Mouse (Mus musculus): ENCODE measurements around the gene Il10rb. TPM values are rescaled to one million over a fixed set of nuclear protein-coding genes. Genes with fewer than 3 reads are reported as not detected.

The Il10rb gene
- polyA plus RNA-seq, 1 experiment from 2014 or later, result 52.3 TPM

DNA sequence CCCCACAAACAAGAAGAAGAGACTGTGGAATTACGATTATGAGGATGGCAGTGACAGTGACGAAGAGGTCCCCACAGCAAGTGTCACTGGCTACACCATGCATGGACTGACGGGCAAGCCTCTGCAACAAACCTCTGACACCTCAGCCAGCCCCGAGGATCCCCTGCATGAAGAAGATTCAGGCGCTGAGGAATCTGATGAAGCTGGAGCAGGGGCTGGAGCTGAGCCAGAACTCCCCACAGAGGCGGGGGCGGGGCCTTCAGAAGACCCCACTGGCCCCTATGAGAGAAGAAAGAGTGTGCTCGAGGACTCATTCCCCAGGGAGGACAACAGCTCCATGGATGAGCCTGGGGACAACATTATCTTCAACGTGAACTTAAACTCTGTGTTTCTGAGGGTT lies 2.2 kb upstream of the Il10rb start:
- H3K27me3 ChIP-seq (ENCODE audit: control insufficient read depth, insufficient read depth, low read length), result no peaks in the 10 kb centered on the region
- no peak overlapping the region for H3K4me3 ChIP-seq (ENCODE audit: low read depth, low read length)
- H3K27ac ChIP-seq (replicated peaks), result no peak overlapping the region
- DNase-seq (ENCODE audit: low spot score), result no peak
- H3K4me1 ChIP-seq (replicated peaks; ENCODE audit: control insufficient read depth, insufficient read depth), result no peaks in the 10 kb centered on the region
- ATAC-seq (ENCODE audit: low FRiP score, low TSS enrichment), result no peak
- H3K36me3 ChIP-seq (ENCODE audit: control insufficient read depth, insufficient read depth, low read length), result no peaks in the 10 kb centered on the region
- H3K9me3 ChIP-seq (ENCODE audit: control insufficient read depth, low read length), result no peaks in the 10 kb centered on the region
- TF ChIP-seq CTCF (IDR thresholded peaks at IDR 0.05; ENCODE audit: low read depth), result no peak
- H3K9ac ChIP-seq (ENCODE audit: low read length), result no peak overlapping the region
- 80% methylated on average over 9 of the region's 9 CpGs for WGBS
- no peak overlapping the region for H3K4me2 ChIP-seq (replicated peaks; ENCODE audit: low read depth)

DNA sequence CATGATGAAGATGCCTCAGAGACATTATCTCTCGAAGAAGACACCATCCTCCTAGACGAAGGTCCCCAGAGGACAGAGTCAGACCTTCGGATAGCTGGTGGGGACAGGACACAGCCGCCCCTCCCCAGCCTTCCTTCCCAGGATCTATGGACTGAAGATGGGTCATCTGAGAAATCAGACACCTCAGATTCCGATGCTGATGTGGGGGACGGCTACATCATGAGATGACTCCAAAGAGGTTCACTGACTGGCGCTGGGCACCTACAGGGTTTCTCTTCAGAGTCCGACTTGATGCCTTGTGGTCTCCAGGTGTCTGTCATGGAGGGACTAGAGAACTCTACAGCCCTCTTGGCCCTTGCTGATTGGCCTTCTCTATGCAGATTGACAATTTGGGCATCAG lies 1.8 kb upstream of the Il10rb start:
- Histone ChIP-seq H3K27ac (replicated peaks) (no peak overlapping the region), H3K4me1 (replicated peaks; ENCODE audit: control insufficient read depth, insufficient read depth) (no peaks in the 10 kb centered on the region), H3K9ac (ENCODE audit: low read length) (no peak overlapping the region), H3K9me3 (ENCODE audit: control insufficient read depth, low read length) (no peaks in the 10 kb centered on the region), H3K36me3 (ENCODE audit: control insufficient read depth, insufficient read depth, low read length) (no peaks in the 10 kb centered on the region), H3K27me3 (ENCODE audit: control insufficient read depth, insufficient read depth, low read length) (no peaks in the 10 kb centered on the region), H3K4me3 (ENCODE audit: low read depth, low read length) (no peak overlapping the region), H3K4me2 (replicated peaks; ENCODE audit: low read depth) (no peak overlapping the region)
- 91% methylated on average over 8 of the region's 8 CpGs for WGBS
- TF ChIP-seq CTCF (IDR thresholded peaks at IDR 0.05; ENCODE audit: low read depth) (no peak), EP300 (optimal IDR thresholded peaks at IDR 0.05) (no peak)
- no peak for ATAC-seq (ENCODE audit: low FRiP score, low TSS enrichment)
- no peak for DNase-seq (ENCODE audit: low spot score)

- Histone ChIP-seq H3K27ac (replicated peaks) (no peak overlapping the region), H3K4me2 (replicated peaks; ENCODE audit: low read depth) (no peak overlapping the region), H3K4me1 (replicated peaks; ENCODE audit: control insufficient read depth, insufficient read depth) (no peaks in the 10 kb centered on the region), H3K9me3 (ENCODE audit: control insufficient read depth, low read length) (no peaks in the 10 kb centered on the region), H3K27me3 (ENCODE audit: control insufficient read depth, insufficient read depth, low read length) (no peaks in the 10 kb centered on the region), H3K36me3 (ENCODE audit: control insufficient read depth, insufficient read depth, low read length) (no peaks in the 10 kb centered on the region), H3K9ac (ENCODE audit: low read length) (no peak overlapping the region), H3K4me3 (ENCODE audit: low read depth, low read length) (no peak overlapping the region)
- DNase-seq (ENCODE audit: low spot score) (no peak), ATAC-seq (ENCODE audit: low FRiP score, low TSS enrichment) (no peak)
- WGBS, result 78% methylated on average over 10 of the region's 10 CpGs
- no peak for TF ChIP-seq CTCF (IDR thresholded peaks at IDR 0.05; ENCODE audit: low read depth)
- TF ChIP-seq EP300 (optimal IDR thresholded peaks at IDR 0.05), result no peak
Observed at GRCm38 (mm10) chr16:91404828-91405577, 961 bp upstream of the Il10rb start.

- Histone ChIP-seq H3K27ac (replicated peaks) (peak overlapping the region; percentile 96), H3K9me3 (ENCODE audit: control insufficient read depth, low read length) (no peaks in the 10 kb centered on the region), H3K36me3 (ENCODE audit: control insufficient read depth, insufficient read depth, low read length) (no peaks in the 10 kb centered on the region), H3K4me2 (replicated peaks; ENCODE audit: low read depth) (peak overlapping the region; percentile 93), H3K27me3 (ENCODE audit: control insufficient read depth, insufficient read depth, low read length) (no peaks in the 10 kb centered on the region), H3K9ac (ENCODE audit: low read length) (peak overlapping the region; percentile 89), H3K4me3 (ENCODE audit: low read depth, low read length) (peak overlapping the region; percentile 87), H3K4me1 (replicated peaks; ENCODE audit: control insufficient read depth, insufficient read depth) (no peaks in the 10 kb centered on the region)
- no peak for TF ChIP-seq EP300 (optimal IDR thresholded peaks at IDR 0.05)
- TF ChIP-seq CTCF (IDR thresholded peaks at IDR 0.05; ENCODE audit: low read depth), result no peak
- ATAC-seq (ENCODE audit: low FRiP score, low TSS enrichment), result no peak
- DNase-seq (ENCODE audit: low spot score), result peak; percentile 43
- WGBS, result 0% methylated on average over 13 of the region's 13 CpGs
Observed at GRCm38 (mm10) chr16:91406585-91407220, 739 bp downstream of the Il10rb start.

DNA sequence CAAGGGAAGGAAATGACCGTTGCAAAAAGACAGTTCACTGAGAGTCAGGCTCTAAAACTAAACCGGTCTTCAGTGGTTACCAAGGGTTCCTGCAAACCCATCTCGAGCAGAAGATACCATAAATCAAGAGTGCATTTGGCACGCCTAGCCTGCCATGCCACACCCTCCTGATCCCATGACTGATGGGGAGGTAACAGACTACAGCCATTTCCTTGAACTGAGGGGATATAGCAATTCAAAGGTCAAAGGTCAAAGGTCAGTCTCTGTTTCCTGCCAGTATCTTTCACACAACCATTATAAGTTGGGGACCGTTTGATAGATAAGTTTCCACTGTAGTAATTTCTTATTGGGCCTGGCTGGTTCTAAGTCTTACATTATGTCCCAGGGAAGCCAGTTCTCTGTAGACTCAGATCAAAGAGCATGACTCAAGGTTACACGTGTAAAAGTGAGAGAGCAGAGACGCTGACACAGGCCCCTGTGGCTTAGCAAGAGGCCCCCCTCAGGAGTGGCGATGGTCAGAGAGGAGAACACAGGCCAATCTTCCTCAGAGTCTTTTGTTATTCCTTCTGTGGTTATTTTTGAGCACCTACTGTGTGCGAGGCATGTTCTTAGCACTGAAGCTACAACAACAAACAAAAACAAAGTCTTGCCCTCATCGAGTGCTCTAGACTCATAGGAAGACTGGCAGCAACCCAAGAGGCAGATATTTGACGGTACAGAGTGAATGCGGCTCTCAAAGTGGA lies 7.3 kb downstream of the Il10rb start:
- Histone ChIP-seq H3K4me1 (replicated peaks; ENCODE audit: control insufficient read depth, insufficient read depth) (no peaks in the 10 kb centered on the region), H3K27ac (replicated peaks) (0 out of 2 replicates have a peak overlapping the region, but pooled peaks have one; percentile 24), H3K4me3 (ENCODE audit: low read depth, low read length) (no peak overlapping the region), H3K9me3 (ENCODE audit: control insufficient read depth, low read length) (no peaks in the 10 kb centered on the region), H3K4me2 (replicated peaks; ENCODE audit: low read depth) (no peak overlapping the region), H3K9ac (ENCODE audit: low read length) (no peak overlapping the region), H3K27me3 (ENCODE audit: control insufficient read depth, insufficient read depth, low read length) (no peaks in the 10 kb centered on the region), H3K36me3 (ENCODE audit: control insufficient read depth, insufficient read depth, low read length) (peaks cover 13% of the 10 kb centered on the region)
- 46% methylated on average over 12 of the region's 12 CpGs for WGBS
- TF ChIP-seq CTCF (IDR thresholded peaks at IDR 0.05; ENCODE audit: low read depth), result no peak
- TF ChIP-seq EP300 (optimal IDR thresholded peaks at IDR 0.05), result no peak
- no peak for DNase-seq (ENCODE audit: low spot score)
- ATAC-seq (ENCODE audit: low FRiP score, low TSS enrichment), result no peak
